Mouse (Mus musculus): ENCODE measurements at regions not wholly inside any gene's neighbourhood (a gene's known extent, or its start where the extent isn't known, plus 50 kb on each side); places are given as distances from the start of the nearest gene placed in this dataset.

- Histone ChIP-seq H3K9me3 (no peaks in the 10 kb centered on the region), H3K9ac (no peak overlapping the region), H3K4me3 (no peak overlapping the region), H3K27me3 (no peaks in the 10 kb centered on the region), H3K4me2 (peak overlapping the region; percentile 32), H3K27ac (replicated peaks) (peak overlapping the region; percentile 64), H3K4me1 (replicated peaks) (peaks cover 5% of the 10 kb centered on the region), H3K36me3 (no peaks in the 10 kb centered on the region)
- WGBS = 33% methylated on average over 10 of the region's 10 CpGs
- peak; percentile 91 for ATAC-seq (ENCODE audit: low FRiP score, low read depth)
These were observed 494.8 kb downstream of the Prim2 start for GRCm38 (mm10) chr1:33174646-33175435.

- Histone ChIP-seq H3K4me3 (no peak overlapping the region), H3K27ac (replicated peaks) (no peak overlapping the region), H3K9ac (no peak overlapping the region), H3K4me1 (replicated peaks) (no peaks in the 10 kb centered on the region), H3K36me3 (no peaks in the 10 kb centered on the region), H3K27me3 (no peaks in the 10 kb centered on the region), H3K9me3 (no peaks in the 10 kb centered on the region), H3K4me2 (no peak overlapping the region)
- ATAC-seq (ENCODE audit: low FRiP score, low read depth) = no peak
- 51% methylated on average over 7 of the region's 7 CpGs for WGBS
These were observed 532.6 kb downstream of the Prim2 start for GRCm38 (mm10) chr1:33136991-33137390.

GRCm38 (mm10) chr1:33130351-33130750 is 539.2 kb downstream of the Prim2 start:
- no peak overlapping the region for H3K27ac ChIP-seq (replicated peaks)
- no peaks in the 10 kb centered on the region for H3K27me3 ChIP-seq
- no peak overlapping the region for H3K9ac ChIP-seq
- no peak for ATAC-seq (ENCODE audit: low FRiP score, low read depth)
- no peak overlapping the region for H3K4me2 ChIP-seq
- H3K36me3 ChIP-seq = no peaks in the 10 kb centered on the region
- WGBS = 96% methylated on average over 1 of the region's 1 CpGs
- H3K4me1 ChIP-seq (replicated peaks) = no peaks in the 10 kb centered on the region
- H3K4me3 ChIP-seq = no peak overlapping the region
- no peaks in the 10 kb centered on the region for H3K9me3 ChIP-seq

GRCm38 (mm10) chr1:33125062-33125461 is 544.5 kb downstream of the Prim2 start:
- WGBS = 74% methylated on average over 7 of the region's 7 CpGs
- Histone ChIP-seq H3K4me3 (no peak overlapping the region), H3K4me2 (no peak overlapping the region), H3K36me3 (no peaks in the 10 kb centered on the region), H3K9ac (no peak overlapping the region), H3K9me3 (no peaks in the 10 kb centered on the region), H3K4me1 (replicated peaks) (no peaks in the 10 kb centered on the region), H3K27ac (replicated peaks) (no peak overlapping the region), H3K27me3 (no peaks in the 10 kb centered on the region)
- no peak for ATAC-seq (ENCODE audit: low FRiP score, low read depth)

GRCm38 (mm10) chr1:33106286-33106685 is 559.2 kb upstream of the Gm5415 start:
- H3K9ac ChIP-seq = no peak overlapping the region
- H3K4me3 ChIP-seq = no peak overlapping the region
- H3K27me3 ChIP-seq = no peaks in the 10 kb centered on the region
- H3K36me3 ChIP-seq = no peaks in the 10 kb centered on the region
- ATAC-seq (ENCODE audit: low FRiP score, low read depth) = no peak
- no peak overlapping the region for H3K4me2 ChIP-seq
- peaks cover 12% of the 10 kb centered on the region for H3K9me3 ChIP-seq
- H3K4me1 ChIP-seq (replicated peaks) = no peaks in the 10 kb centered on the region
- H3K27ac ChIP-seq (replicated peaks) = no peak overlapping the region
- 70% methylated on average over 5 of the region's 5 CpGs for WGBS

GRCm38 (mm10) chr1:33104296-33104695 is 557.2 kb upstream of the Gm5415 start:
- H3K9me3 ChIP-seq = peaks cover 12% of the 10 kb centered on the region
- H3K27ac ChIP-seq (replicated peaks) = no peak overlapping the region
- no peak overlapping the region for H3K4me3 ChIP-seq
- no peak overlapping the region for H3K9ac ChIP-seq
- H3K4me1 ChIP-seq (replicated peaks) = no peaks in the 10 kb centered on the region
- H3K4me2 ChIP-seq = no peak overlapping the region
- WGBS = 93% methylated on average over 1 of the region's 1 CpGs
- H3K27me3 ChIP-seq = no peaks in the 10 kb centered on the region
- no peak for ATAC-seq (ENCODE audit: low FRiP score, low read depth)
- H3K36me3 ChIP-seq = no peaks in the 10 kb centered on the region

GRCm38 (mm10) chr1:33098062-33098461 is 551.0 kb upstream of the Gm5415 start:
- no peak overlapping the region for H3K9ac ChIP-seq
- no peaks in the 10 kb centered on the region for H3K27me3 ChIP-seq
- no peak overlapping the region for H3K4me2 ChIP-seq
- no peaks in the 10 kb centered on the region for H3K9me3 ChIP-seq
- no peak overlapping the region for H3K4me3 ChIP-seq
- no peaks in the 10 kb centered on the region for H3K36me3 ChIP-seq
- no peaks in the 10 kb centered on the region for H3K4me1 ChIP-seq (replicated peaks)
- WGBS = 44% methylated on average over 3 of the region's 3 CpGs
- ATAC-seq (ENCODE audit: low FRiP score, low read depth) = no peak
- no peak overlapping the region for H3K27ac ChIP-seq (replicated peaks)

- Histone ChIP-seq H3K9me3 (no peaks in the 10 kb centered on the region), H3K27ac (replicated peaks) (no peak overlapping the region), H3K4me3 (no peak overlapping the region), H3K27me3 (no peaks in the 10 kb centered on the region), H3K9ac (no peak overlapping the region), H3K4me2 (no peak overlapping the region), H3K36me3 (no peaks in the 10 kb centered on the region), H3K4me1 (replicated peaks) (no peaks in the 10 kb centered on the region)
- 85% methylated on average over 1 of the region's 1 CpGs for WGBS
- ATAC-seq (ENCODE audit: low FRiP score, low read depth) = no peak
These were observed 549.8 kb upstream of the Gm5415 start for GRCm38 (mm10) chr1:33096851-33097250.

- 94% methylated on average over 1 of the region's 1 CpGs for WGBS
- H3K4me2 ChIP-seq = no peak overlapping the region
- ATAC-seq (ENCODE audit: low FRiP score, low read depth) = no peak
- H3K9me3 ChIP-seq = no peaks in the 10 kb centered on the region
- no peaks in the 10 kb centered on the region for H3K4me1 ChIP-seq (replicated peaks)
- no peaks in the 10 kb centered on the region for H3K27me3 ChIP-seq
- H3K27ac ChIP-seq (replicated peaks) = no peak overlapping the region
- no peaks in the 10 kb centered on the region for H3K36me3 ChIP-seq
- no peak overlapping the region for H3K4me3 ChIP-seq
- no peak overlapping the region for H3K9ac ChIP-seq
These were observed 527.5 kb upstream of the Gm5415 start for GRCm38 (mm10) chr1:33074551-33074950.

GRCm38 (mm10) chr1:33058010-33058409 is 510.9 kb upstream of the Gm5415 start:
- Histone ChIP-seq H3K9ac (no peak overlapping the region), H3K27ac (replicated peaks) (no peak overlapping the region), H3K4me3 (no peak overlapping the region), H3K9me3 (no peaks in the 10 kb centered on the region), H3K27me3 (no peaks in the 10 kb centered on the region), H3K4me1 (replicated peaks) (no peaks in the 10 kb centered on the region), H3K4me2 (no peak overlapping the region), H3K36me3 (no peaks in the 10 kb centered on the region)
- WGBS = 84% methylated on average over 2 of the region's 2 CpGs
- ATAC-seq (ENCODE audit: low FRiP score, low read depth) = no peak

GRCm38 (mm10) chr1:33044388-33044787 is 497.3 kb upstream of the Gm5415 start:
- H3K9ac ChIP-seq = no peak overlapping the region
- H3K9me3 ChIP-seq = no peaks in the 10 kb centered on the region
- H3K27me3 ChIP-seq = no peaks in the 10 kb centered on the region
- no peak for ATAC-seq (ENCODE audit: low FRiP score, low read depth)
- no peak overlapping the region for H3K27ac ChIP-seq (replicated peaks)
- no peak overlapping the region for H3K4me2 ChIP-seq
- H3K4me1 ChIP-seq (replicated peaks) = no peaks in the 10 kb centered on the region
- no peaks in the 10 kb centered on the region for H3K36me3 ChIP-seq
- no peak overlapping the region for H3K4me3 ChIP-seq
- WGBS = 95% methylated on average over 2 of the region's 2 CpGs

- no peak overlapping the region for H3K4me3 ChIP-seq
- no peak overlapping the region for H3K9ac ChIP-seq
- no peaks in the 10 kb centered on the region for H3K36me3 ChIP-seq
- H3K9me3 ChIP-seq = no peaks in the 10 kb centered on the region
- no peak overlapping the region for H3K4me2 ChIP-seq
- peak; percentile 65; the same call in 1 of the 2 replicates for ATAC-seq (ENCODE audit: low FRiP score, low read depth)
- 14% methylated on average over 2 of the region's 2 CpGs for WGBS
- no peaks in the 10 kb centered on the region for H3K27me3 ChIP-seq
- H3K4me1 ChIP-seq (replicated peaks) = no peaks in the 10 kb centered on the region
- H3K27ac ChIP-seq (replicated peaks) = no peak overlapping the region
These were observed 495.3 kb upstream of the Gm5415 start for GRCm38 (mm10) chr1:33042424-33042823.

GRCm38 (mm10) chr1:33040740-33041139 is 493.6 kb upstream of the Gm5415 start:
- Histone ChIP-seq H3K4me3 (no peak overlapping the region), H3K9me3 (no peaks in the 10 kb centered on the region), H3K4me1 (replicated peaks) (no peaks in the 10 kb centered on the region), H3K27me3 (no peaks in the 10 kb centered on the region), H3K4me2 (no peak overlapping the region), H3K9ac (no peak overlapping the region), H3K36me3 (no peaks in the 10 kb centered on the region), H3K27ac (replicated peaks) (no peak overlapping the region)
- WGBS = 75% methylated on average over 4 of the region's 4 CpGs
- 0 out of 2 replicates have a peak, but pooled peaks have one; percentile 38 for ATAC-seq (ENCODE audit: low FRiP score, low read depth)

All from hindbrain, embryonic 15.5 days (tissue).